Mouse (Mus musculus) C2C12 (cell line): ENCODE results near the gene Nkx6-1.

ENCODE experiments used
- CEBPB ChIP-seq: IDR thresholded peaks from one replicate; pipeline ENCODE4 v1.6.1; 2011; ENCODE audit warnings: low read depth, mild to moderate bottlenecking, control low read depth, moderate library complexity
- CTCF ChIP-seq: IDR thresholded peaks from one replicate; pipeline ENCODE4 v1.5.1; 2011; ENCODE audit not compliant: control insufficient read depth, insufficient read depth, insufficient read length
- FOSL1 ChIP-seq: IDR thresholded peaks from one replicate; pipeline ENCODE4 v1.8.0; 2011; ENCODE audit warnings: mild to moderate bottlenecking, low read length; ENCODE audit not compliant: poor library complexity, insufficient read depth, severe bottlenecking
- MAX ChIP-seq: IDR thresholded peaks from one replicate; pipeline ENCODE4 v1.6.1; 2011; ENCODE audit warnings: mild to moderate bottlenecking, control low read depth
- MYOD1 ChIP-seq: IDR thresholded peaks from one replicate; pipeline ENCODE4 v1.6.1; 2011; ENCODE audit warnings: low read depth; ENCODE audit not compliant: control insufficient read depth, insufficient read length
- MYOG ChIP-seq: IDR thresholded peaks from one replicate; pipeline ENCODE4 v1.6.1; 2011; ENCODE audit not compliant: control insufficient read depth, insufficient read length; ENCODE audit errors: extremely low read depth
- USF1 ChIP-seq: IDR thresholded peaks from one replicate; pipeline ENCODE4 v1.6.1; 2011; ENCODE audit warnings: low read depth, mild to moderate bottlenecking, control low read depth, moderate library complexity

GRCm38 (mm10) chr5:101660666-101661065, 4.1 kb downstream of the Nkx6-1 start:
- TF ChIP-seq MAX (no peak), CTCF (no peak), MYOD1 (no peak), CEBPB (no peak), USF1 (no peak), MYOG (no peak), FOSL1 (no peak)
